8 mouse cellular contexts compared by ENCODE assay signal in genomic region chr6:21215491-21216191, GRCm38 (mm10). TPM values are rescaled to one million over a fixed set of nuclear protein-coding genes. Genes with fewer than 3 reads are reported as not detected.
DNase-seq lines count a peak whose midpoint lies in the region; ATAC-seq and TF ChIP-seq lines count a peak whose summit lies in the region.

Gene Kcnd2, plus strand, starts transcription at chr6:21215503.

- H3K4me2 ChIP-seq in forebrain, embryonic 16.5 days (ENCODE audit: low read length): peak within 1 kb of the TSS; percentile 79
- H3K4me2 ChIP-seq in midbrain, embryonic 16.5 days (ENCODE audit: low read length): peak within 1 kb of the TSS; percentile 79

- no peak for TF ChIP-seq CTCF in ES-Bruce4 (IDR thresholded peaks at IDR 0.05; ENCODE audit: low read depth, low read length)

- peak within 1 kb of the TSS; percentile 56 for H3K4me3 ChIP-seq in ES-Bruce4 (ENCODE audit: low read depth, low read length)
- peak within 1 kb of the TSS; percentile 90 for H3K4me3 ChIP-seq in forebrain, embryonic 16.5 days (replicated peaks; ENCODE audit: low read length)
- peak within 1 kb of the TSS; percentile 94 for H3K4me3 ChIP-seq in midbrain, embryonic 16.5 days (ENCODE audit: low read depth, low read length)

- H3K27me3 ChIP-seq in ES-Bruce4 (ENCODE audit: control insufficient read depth, insufficient read depth, low read length, poor library complexity, severe bottlenecking): peaks cover 9% of the 10 kb centered on the region
- no peaks in the 10 kb centered on the region for H3K27me3 ChIP-seq in forebrain, embryonic 16.5 days (replicated peaks; ENCODE audit: control insufficient read depth, insufficient read depth, low read length)
- no peaks in the 10 kb centered on the region for H3K27me3 ChIP-seq in midbrain, embryonic 16.5 days (ENCODE audit: control insufficient read depth, insufficient read depth, low read depth, low read length)

- no peak; the same call in 1 of the 2 replicates for ATAC-seq in forebrain, embryonic 16.5 days
- ATAC-seq in midbrain, embryonic 16.5 days: peak; percentile 15

- H3K9me3 ChIP-seq in ES-Bruce4 (replicated peaks; ENCODE audit: control insufficient read depth, insufficient read depth, low read length, poor library complexity, severe bottlenecking): no peaks in the 10 kb centered on the region
- no peaks in the 10 kb centered on the region for H3K9me3 ChIP-seq in forebrain, embryonic 16.5 days (ENCODE audit: control insufficient read depth, low read length)
- H3K9me3 ChIP-seq in midbrain, embryonic 16.5 days (replicated peaks; ENCODE audit: control insufficient read depth, low read length, poor library complexity, severe bottlenecking): no peaks in the 10 kb centered on the region

- no peaks in the 10 kb centered on the region for H3K36me3 ChIP-seq in ES-Bruce4 (ENCODE audit: control insufficient read depth, insufficient read depth, low read length, poor library complexity, severe bottlenecking)
- no peaks in the 10 kb centered on the region for H3K36me3 ChIP-seq in forebrain, embryonic 16.5 days (ENCODE audit: control insufficient read depth, insufficient read depth)
- H3K36me3 ChIP-seq in midbrain, embryonic 16.5 days (ENCODE audit: control insufficient read depth, insufficient read depth, low read length): no peaks in the 10 kb centered on the region

- WGBS in forebrain, embryonic 16.5 days: 9% methylated on average over 34 of the region's 34 CpGs
- WGBS in midbrain, embryonic 16.5 days: 9% methylated on average over 34 of the region's 34 CpGs

- TF ChIP-seq EP300 in ES-Bruce4 (IDR thresholded peaks at IDR 0.05; ENCODE audit: insufficient read depth, low read depth, low read length): no peak

- H3K4me1 ChIP-seq in ES-Bruce4 (ENCODE audit: control insufficient read depth, insufficient read depth, low read length): no peaks in the 10 kb centered on the region
- 0 out of 2 replicates have a peak, but pooled peaks cover 2% of the 10 kb centered on the region for H3K4me1 ChIP-seq in forebrain, embryonic 16.5 days (replicated peaks; ENCODE audit: control insufficient read depth, insufficient read depth, low read length)
- peaks cover 14% of the 10 kb centered on the region for H3K4me1 ChIP-seq in midbrain, embryonic 16.5 days (ENCODE audit: control insufficient read depth, insufficient read depth, low read length)

- H3K27ac ChIP-seq in ES-Bruce4 (ENCODE audit: insufficient read depth, low read length): no peak within 1 kb of the TSS
- H3K27ac ChIP-seq in forebrain, embryonic 16.5 days (ENCODE audit: low read length): peak within 1 kb of the TSS; percentile 89
- H3K27ac ChIP-seq in midbrain, embryonic 16.5 days (ENCODE audit: low read length): peak within 1 kb of the TSS; percentile 96

- DNase-seq in frontal cortex, adult 2 months (ENCODE audit: extremely low spot score in 1 of 2, low spot score in 1 of 2): no peak
- no peak for DNase-seq in frontal cortex, postnatal 25 days (ENCODE audit: low spot score in 2 of 2)
- no peak for DNase-seq in layer of hippocampus, postnatal 14 days (ENCODE audit: low spot score in 2 of 2)
- no peak for DNase-seq in adrenal gland, postnatal 25 days
- no peak for DNase-seq in adrenal gland, adult 2 months

- no peak for TF ChIP-seq POLR2A in ES-Bruce4 (IDR thresholded peaks at IDR 0.05; ENCODE audit: insufficient read depth, low read length)

- H3K9ac ChIP-seq in ES-Bruce4 (ENCODE audit: low read depth, poor library complexity, severe bottlenecking): peak within 1 kb of the TSS; percentile 61
- peak within 1 kb of the TSS; percentile 89 for H3K9ac ChIP-seq in forebrain, embryonic 16.5 days (replicated peaks; ENCODE audit: low read depth, low read length)
- peak within 1 kb of the TSS; percentile 93 for H3K9ac ChIP-seq in midbrain, embryonic 16.5 days (ENCODE audit: low read depth, low read length)

RNA-seq across cellular contexts. Expression of gene Kcnd2, which starts in this region (rescaled TPM):
- polyA plus RNA-seq in frontal cortex, adult 2 months (2012; rRNA removed): 43.1 and 43.9 TPM in 2 replicates
- not detected in 2 replicates for polyA plus RNA-seq in ES-Bruce4 (2011; ENCODE audit: insufficient read depth, insufficient read length, low read depth, missing spikeins)
- polyA plus RNA-seq in forebrain, embryonic 16.5 days (2015; fragmentation: Nextera tagmentation; extraction: Ambion mirVana): 9.3 and 13.5 TPM in 2 replicates
- 100 to 1,000 TPM in 1 of 2 experiments, 10 to 100 TPM in 1; 95.3 to 101 TPM for total RNA-seq in layer of hippocampus, postnatal 14 days (2021)
- 26.4 and 29.5 TPM in 2 replicates for polyA plus RNA-seq in midbrain, embryonic 16.5 days (2015; fragmentation: Nextera tagmentation; extraction: Ambion mirVana)
- total RNA-seq in adrenal gland, postnatal 25 days (2021): 3.7 and 4.5 TPM in 2 replicates
- 1 to 10 TPM; 2.7 to 5.2 TPM for total RNA-seq in adrenal gland, adult 2 months (2021)
- polyA plus RNA-seq in adrenal gland, adult 2 months (2012; rRNA removed): 0.51 and 0.99 TPM in 2 replicates

Comparison
In these comparisons a context has a peak if more than half of its experiments do, and no peak if none do; other contexts are left out.
1. RNA of gene Kcnd2 (total RNA-seq): 95.3 to 101 TPM in layer of hippocampus, postnatal 14 days; 2.7 to 5.2 TPM in adrenal gland, adult 2 months and 3.7 to 4.5 TPM in adrenal gland, postnatal 25 days; every median in the first group is over 10 times any median in the second.
2. Peak in every context shown above with its lines, with median percentiles within 50 percentile points of each other: H3K4me3 ChIP-seq and H3K9ac ChIP-seq.